Mouse (Mus musculus): ENCODE results near the gene Sik1.

DNA sequence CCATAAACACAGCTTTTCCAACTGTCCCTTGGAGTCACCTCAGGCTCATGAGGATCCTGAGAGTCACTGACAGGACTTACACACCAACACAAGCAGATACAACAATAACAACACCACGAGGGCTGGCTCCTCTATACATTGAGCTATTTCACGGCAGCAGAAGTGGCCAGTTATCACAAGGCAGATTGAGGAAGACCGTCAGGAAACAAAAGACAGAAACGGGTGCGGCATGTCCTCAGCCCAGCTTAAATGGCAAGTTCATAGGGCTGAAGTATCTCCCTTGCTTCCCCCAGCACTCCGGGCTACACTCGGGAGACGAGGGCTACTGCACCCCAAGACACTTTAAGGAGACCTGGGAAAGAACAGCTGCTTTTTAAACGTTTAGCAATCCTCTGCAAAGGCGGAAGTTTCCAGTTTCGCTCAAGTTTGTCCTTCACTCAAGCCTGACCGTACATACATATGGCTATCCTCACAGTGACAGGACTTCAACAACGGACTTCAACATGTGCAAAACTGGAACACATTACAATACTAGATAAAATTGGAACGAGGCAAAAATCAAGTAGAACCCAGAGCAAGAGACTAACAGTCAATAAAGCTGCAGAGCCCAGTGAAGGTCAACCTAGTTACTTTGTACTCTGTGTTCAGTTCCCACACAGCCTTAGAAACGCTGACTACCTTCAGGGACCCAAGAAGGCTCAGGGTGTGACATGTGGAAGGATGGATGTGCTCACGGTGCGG lies 2.0 kb downstream of the Sik1 start:
- TF ChIP-seq CTCF (IDR thresholded peaks at IDR 0.05; ENCODE audit: insufficient read depth, low read length) (no peak), POLR2A (IDR thresholded peaks at IDR 0.05; ENCODE audit: borderline replicate concordance, extremely low read depth, low read depth, low read length) (peak; percentile 41; the same call in 1 of the 2 replicates)
